ENCODE assay signal across 23 mouse cellular contexts in the genomic region with DNA sequence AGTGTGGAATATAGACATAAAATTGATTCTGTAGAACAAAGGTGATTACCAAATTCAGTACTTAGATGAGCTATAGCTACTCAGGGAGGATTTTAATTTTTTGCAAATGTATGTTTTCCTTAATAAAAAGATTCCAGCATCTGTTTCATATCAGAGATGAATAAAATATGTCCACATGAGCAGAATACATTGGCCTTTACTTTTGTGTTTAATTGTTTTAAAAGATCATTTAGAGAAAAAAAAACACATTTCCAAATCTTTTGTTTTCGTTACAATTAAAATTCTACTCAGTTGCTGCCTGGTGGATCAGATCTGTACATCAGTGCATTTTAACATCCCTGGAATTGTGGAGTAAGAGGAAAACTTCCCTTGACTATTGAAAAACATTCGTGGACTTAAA. TPM values are rescaled to one million over a fixed set of nuclear protein-coding genes. Genes with fewer than 3 reads are reported as not detected.
DNase-seq lines count a peak whose midpoint lies in the region; ATAC-seq lines count a peak whose summit lies in the region.
"Had no signal": no experiment of that assay in that cellular context is flagged by ENCODE, and none has a peak within 500 bp of the region (broad histone marks: within the 10 kb centered on the region; RNA-seq: fewer than 3 reads in every experiment).

A gene (plus strand): TSS at position 301 of the 400 bp plus-strand sequence.

- H3K36me3 ChIP-seq in embryonic facial prominence, embryonic 14.5 days (ENCODE audit: control insufficient read depth, insufficient read depth, low read length), result no peaks in the 10 kb centered on the region
- no peaks in the 10 kb centered on the region for H3K36me3 ChIP-seq in limb, embryonic 15.5 days
- H3K36me3 ChIP-seq: heart, embryonic 12.5 days; hindbrain, embryonic 10.5 days; intestine, embryonic 15.5 days had no signal

- H3K4me1 ChIP-seq in embryonic facial prominence, embryonic 14.5 days (ENCODE audit: control insufficient read depth, insufficient read depth, low read length), result peaks cover 8% of the 10 kb centered on the region; the same call in 1 of the 2 replicates
- H3K4me1 ChIP-seq in limb, embryonic 15.5 days, result no peaks in the 10 kb centered on the region
- H3K4me1 ChIP-seq: forebrain, embryonic 13.5 days; heart, embryonic 12.5 days; hindbrain, embryonic 10.5 days; intestine, embryonic 15.5 days had no signal

- intact Hi-C loops in gastrocnemius, postnatal 36 days (cut with DNase I), result no loop called here
- intact Hi-C loops in left cerebral cortex, postnatal 14 days (cut with DNase I), result no loop called here

- peak within 1 kb of the TSS; percentile 48; the same call in 1 of the 2 replicates for H3K27ac ChIP-seq in embryonic facial prominence, embryonic 14.5 days (replicated peaks; ENCODE audit: low read depth, low read length)
- peak within 1 kb of the TSS; percentile 54 for H3K27ac ChIP-seq in limb, embryonic 15.5 days
- H3K27ac ChIP-seq: forebrain, embryonic 13.5 days; hindbrain, embryonic 10.5 days; hindbrain, embryonic 14.5 days; intestine, embryonic 15.5 days had no signal

- H3K4me3 ChIP-seq in embryonic facial prominence, embryonic 14.5 days (ENCODE audit: low read depth, low read length), result no peak within 1 kb of the TSS
- no peak within 1 kb of the TSS for H3K4me3 ChIP-seq in limb, embryonic 15.5 days
- H3K4me3 ChIP-seq: forebrain, embryonic 13.5 days; heart, embryonic 12.5 days; hindbrain, embryonic 10.5 days; intestine, embryonic 15.5 days had no signal

- no peak for ATAC-seq in embryonic facial prominence, embryonic 14.5 days (ENCODE audit: low read depth)
- ATAC-seq in limb, embryonic 15.5 days (ENCODE audit: insufficient number of reproducible peaks, low FRiP score, low TSS enrichment, low read depth), result no peak
- ATAC-seq: activated CD4-positive, CD25-positive, alpha-beta regulatory T cell, adult 4 months; forebrain, embryonic 13.5 days; forebrain, postnatal 0 days; intestine, embryonic 15.5 days; Patski had no signal

- no peak within 1 kb of the TSS for H3K9ac ChIP-seq in embryonic facial prominence, embryonic 14.5 days (ENCODE audit: low read depth, low read length)
- H3K9ac ChIP-seq in limb, embryonic 15.5 days, result no peak within 1 kb of the TSS
- H3K9ac ChIP-seq: forebrain, embryonic 13.5 days; forebrain, postnatal 0 days; heart, embryonic 12.5 days; hindbrain, embryonic 14.5 days; intestine, embryonic 15.5 days had no signal

- H3K4me2 ChIP-seq in embryonic facial prominence, embryonic 14.5 days (ENCODE audit: low read depth, low read length), result no peak within 1 kb of the TSS
- no peak within 1 kb of the TSS for H3K4me2 ChIP-seq in limb, embryonic 15.5 days
- H3K4me2 ChIP-seq: forebrain, embryonic 13.5 days; heart, embryonic 12.5 days; hindbrain, embryonic 14.5 days; intestine, embryonic 15.5 days had no signal

- no peak for DNase-seq in gastrocnemius, postnatal 10 days
- no peak for DNase-seq in gastrocnemius, adult 18-20 months (ENCODE audit: low spot score)
- no peak for DNase-seq in embryonic facial prominence, embryonic 14.5 days (ENCODE audit: low spot score)
- no peak for DNase-seq in gastrocnemius, postnatal 36 days
- no peak for DNase-seq in left cerebral cortex, postnatal 14 days (ENCODE audit: low spot score in 2 of 2)
- DNase-seq: adrenal gland, adult 2 months; adrenal gland, postnatal 25 days; cerebellum, adult 18-20 months; cerebellum, adult 9-11 months; cerebellum, postnatal 36 days; forebrain, postnatal 0 days had no signal

- H3K9me3 ChIP-seq in embryonic facial prominence, embryonic 14.5 days (ENCODE audit: control insufficient read depth, low read length), result no peaks in the 10 kb centered on the region
- no peaks in the 10 kb centered on the region for H3K9me3 ChIP-seq in limb, embryonic 15.5 days
- H3K9me3 ChIP-seq: forebrain, embryonic 13.5 days; heart, embryonic 12.5 days; hindbrain, embryonic 10.5 days; intestine, embryonic 15.5 days had no signal

- 50% methylated on average over 2 of the region's 2 CpGs for WGBS in embryonic facial prominence, embryonic 14.5 days
- WGBS in limb, embryonic 15.5 days, result 67% methylated on average over 2 of the region's 2 CpGs

- H3K27me3 ChIP-seq in embryonic facial prominence, embryonic 14.5 days (replicated peaks; ENCODE audit: control insufficient read depth, insufficient read depth, low read length), result no peaks in the 10 kb centered on the region
- no peaks in the 10 kb centered on the region for H3K27me3 ChIP-seq in limb, embryonic 15.5 days
- H3K27me3 ChIP-seq: CH12.LX; forebrain, embryonic 13.5 days; heart, embryonic 12.5 days; intestine, embryonic 15.5 days had no signal

RNA-seq across cellular contexts. Expression of the gene that starts here (rescaled TPM):
- 10 to 100 TPM; 64.0 to 76.7 TPM for total RNA-seq in gastrocnemius, postnatal 10 days (2021)
- 1 to 10 TPM in 1 of 2 experiments, under 1 TPM in 1; 0.98 to 5.8 TPM for total RNA-seq in gastrocnemius, adult 18-20 months (2021)
- polyA plus RNA-seq in embryonic facial prominence, embryonic 14.5 days (2014; fragmentation: Nextera tagmentation; extraction: Ambion mirVana), result 21.6 and 22.0 TPM in 2 replicates
- 10 to 100 TPM; 15.3 to 16.8 TPM for total RNA-seq in gastrocnemius, postnatal 36 days (2021)
- polyA plus RNA-seq in limb, embryonic 15.5 days (2015; fragmentation: Nextera tagmentation; extraction: Ambion mirVana), result 192 and 198 TPM in 2 replicates
- not detected for total RNA-seq in left cerebral cortex, postnatal 14 days (2021)
- total RNA-seq: adrenal gland, adult 2 months; adrenal gland, postnatal 25 days; CH12.LX; forebrain, postnatal 0 days; heart, adult 8-10 months; heart, postnatal 25 days had no signal
- polyA plus RNA-seq: activated CD4-positive, CD25-positive, alpha-beta regulatory T cell, adult 4 months; adrenal gland, adult 2 months; gonadal fat pad, adult 2 months; hindbrain, embryonic 14.5 days; Patski had no signal
